Mouse (Mus musculus) gastrocnemius, adult 18-20 months (tissue): ENCODE measurements around the gene Zfp444. TPM values are rescaled to one million over a fixed set of nuclear protein-coding genes. Genes with fewer than 3 reads are reported as not detected.
"Not testable (repeated sequence)": the region's sequence is repeated elsewhere in the genome, so short reads cannot be mapped to it uniquely, and the experiment has no call there.

Experiments
- DNase-seq: peaks from one replicate; pipeline ENCODE4 v3.0.0; 2021; ENCODE audit warnings: low spot score
- total RNA-seq, 2 experiments: library from RNA; stranded (reverse); gene quantifications; 2 replicates each; pipeline ENCODE4 v1.2.3; 2021

Zfp444 gene
- total RNA-seq, 2 experiments from 2014 or later = 6.3 to 10.0 TPM

DNA sequence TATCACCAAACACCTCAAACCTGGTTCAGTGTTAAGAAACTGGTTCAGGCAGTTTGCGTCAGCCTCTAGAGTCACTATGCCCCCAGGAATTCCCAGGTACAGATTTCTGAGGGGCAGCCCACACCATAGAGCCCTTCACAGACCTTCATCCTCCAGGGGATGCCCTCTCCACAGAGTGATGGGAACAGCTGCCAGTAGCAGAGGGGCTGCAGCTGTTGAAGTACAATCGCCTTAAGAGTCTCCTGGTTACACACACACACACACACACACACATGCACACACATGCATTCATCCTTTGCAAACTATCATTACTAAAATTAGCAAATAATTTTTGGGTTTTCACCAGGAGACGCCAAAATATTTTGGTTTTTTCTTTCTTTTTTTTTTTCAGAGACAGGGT lies 12.4 kb upstream of the Zfp444 start:
- no peak for DNase-seq

DNA sequence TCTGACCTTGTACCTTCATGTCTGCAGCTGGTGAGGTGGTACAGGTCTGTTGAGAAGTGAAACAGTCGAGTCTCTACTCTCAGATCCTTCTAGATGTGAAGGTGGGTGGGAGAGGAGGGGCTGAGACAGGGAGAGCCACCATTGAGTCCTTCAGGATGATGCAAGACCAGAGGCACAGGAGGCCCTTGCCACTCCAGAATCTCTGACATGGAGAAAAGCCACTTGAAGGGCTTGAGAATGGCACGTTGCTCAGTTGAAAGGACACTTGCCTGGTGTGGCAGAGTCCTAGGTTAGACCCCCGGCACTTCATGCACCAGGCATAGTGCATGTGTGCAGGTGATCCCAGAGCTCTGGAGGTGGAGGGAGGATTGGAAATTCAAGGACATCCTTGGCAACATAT lies 10.5 kb upstream of the Zfp444 start:
- DNase-seq = no peak

DNA sequence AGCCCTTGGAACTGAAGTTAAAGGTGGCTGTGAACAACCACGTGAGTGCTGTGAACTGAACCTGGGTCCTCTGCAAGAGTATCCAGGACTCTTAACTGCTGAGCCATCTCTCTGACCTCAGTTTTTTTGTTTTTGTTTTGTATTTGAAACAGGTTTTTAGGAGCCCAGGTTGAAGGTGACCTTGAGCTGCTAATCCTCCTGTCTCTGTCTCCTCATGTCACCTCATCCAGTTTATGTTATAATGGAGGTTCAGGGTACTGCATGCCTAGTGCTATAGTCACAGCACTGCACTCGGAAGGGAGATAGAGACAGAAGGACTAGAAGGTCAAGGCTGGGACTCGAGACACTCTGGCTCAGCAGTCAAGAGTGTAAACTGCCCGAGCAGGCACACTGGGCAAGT lies 9.9 kb upstream of the Zfp444 start:
- no peak for DNase-seq

DNA sequence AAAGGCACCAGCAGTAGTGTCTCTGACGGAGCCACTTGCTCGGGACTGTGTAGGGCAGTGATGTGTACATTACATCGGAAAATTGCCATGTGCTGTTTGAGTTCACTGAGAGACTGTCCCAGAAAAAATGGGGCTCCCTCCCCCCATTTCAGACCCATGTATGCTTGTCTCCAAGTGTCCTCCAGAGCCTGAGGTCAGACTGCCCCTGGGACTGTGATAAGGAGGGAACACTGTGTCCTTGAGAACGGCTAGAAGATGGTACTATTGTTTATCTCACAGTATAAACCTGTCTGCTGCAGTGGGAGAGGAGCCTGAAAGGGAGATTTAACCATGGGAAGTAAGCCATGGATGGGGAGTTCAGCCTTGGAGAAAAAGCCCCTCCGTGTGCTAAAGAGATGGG lies 7.4 kb upstream of the Zfp444 start:
- no peak for DNase-seq

DNA sequence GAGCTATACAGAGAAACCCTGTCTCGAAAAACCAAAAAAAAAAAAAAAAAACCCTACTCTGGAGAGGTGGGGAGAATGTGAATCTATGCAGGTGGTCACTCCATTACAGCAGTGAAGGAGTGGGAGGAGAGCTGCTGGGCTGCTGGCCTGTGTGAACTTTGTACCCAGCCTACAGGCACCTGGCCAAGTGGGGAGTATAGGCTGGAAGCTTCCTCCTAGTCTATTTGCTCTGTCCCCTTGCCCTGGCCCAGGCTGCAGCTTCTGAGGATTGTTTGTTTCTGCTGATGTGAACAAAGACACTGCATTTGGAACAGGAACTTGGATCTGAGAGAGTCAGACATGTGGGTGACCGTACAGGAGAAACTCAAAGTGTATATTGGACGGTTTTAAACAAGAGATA lies 2.6 kb upstream of the Zfp444 start:
- DNase-seq = no peak

DNA sequence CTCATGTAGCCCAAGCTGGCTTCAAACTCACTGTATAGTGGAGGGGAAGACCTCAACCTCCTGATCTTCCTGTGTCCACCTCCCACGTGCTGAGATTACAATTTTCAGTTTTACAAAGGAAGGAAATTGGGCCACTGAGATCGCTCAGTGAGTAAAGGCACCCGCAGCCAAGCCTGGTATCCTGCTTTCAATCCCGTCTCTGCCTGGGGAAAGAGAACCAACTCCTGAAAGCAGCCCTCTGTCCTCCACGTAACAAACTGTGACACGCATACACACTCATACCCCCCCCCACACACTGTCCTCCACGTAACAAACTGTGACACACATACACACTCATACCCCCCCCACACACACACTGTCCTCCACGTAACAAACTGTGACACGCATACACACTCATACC lies 1.6 kb upstream of the Zfp444 start:
- no peak for DNase-seq

DNA sequence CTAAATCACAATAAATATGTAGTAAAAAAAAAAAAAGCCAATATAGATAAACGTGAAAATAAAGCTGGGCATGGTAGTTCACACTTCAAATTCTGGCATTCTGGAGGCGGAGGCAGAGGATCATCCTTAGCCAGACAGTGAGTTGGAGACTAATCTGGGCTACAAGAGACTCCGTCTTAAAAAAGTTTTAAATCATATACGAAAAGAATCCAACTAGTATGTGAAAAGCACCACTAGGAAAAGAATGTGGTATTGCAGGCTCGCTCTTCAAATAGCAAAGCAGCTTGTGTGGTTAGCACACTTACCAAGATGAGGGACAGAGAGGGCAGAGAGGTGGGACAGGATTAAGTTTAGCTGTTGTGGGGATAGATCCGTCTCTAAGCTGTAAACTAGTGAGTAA lies 1.2 kb upstream of the Zfp444 start:
- DNase-seq = no peak

DNA sequence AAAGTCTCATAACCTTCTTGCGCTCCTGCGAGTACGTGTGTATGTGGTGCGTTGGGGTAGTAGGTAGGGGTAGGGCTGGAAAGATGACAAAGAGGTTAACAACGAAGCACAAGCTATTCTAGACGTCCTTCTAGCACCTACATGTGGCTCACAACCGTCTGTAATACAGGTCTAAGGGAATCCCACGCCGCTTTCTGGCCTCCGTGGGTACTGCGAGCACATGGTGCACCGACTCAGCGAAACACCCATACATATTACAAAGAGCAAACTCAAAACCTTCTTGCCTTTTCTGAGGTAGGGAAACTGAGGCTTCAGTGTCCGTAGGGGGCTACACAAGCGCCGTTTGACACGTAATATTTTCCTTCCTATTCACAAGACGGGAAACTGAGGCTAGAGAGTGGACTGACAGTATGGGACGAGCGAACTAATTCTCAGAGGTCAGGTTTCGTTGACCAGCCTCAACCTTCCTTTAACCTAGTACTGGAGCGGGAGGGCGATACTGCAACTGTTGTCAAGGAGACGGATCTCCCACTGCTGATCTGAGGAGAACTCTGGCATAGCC lies 501 bp upstream of the Zfp444 start:
- peak; percentile 56 for DNase-seq

DNA sequence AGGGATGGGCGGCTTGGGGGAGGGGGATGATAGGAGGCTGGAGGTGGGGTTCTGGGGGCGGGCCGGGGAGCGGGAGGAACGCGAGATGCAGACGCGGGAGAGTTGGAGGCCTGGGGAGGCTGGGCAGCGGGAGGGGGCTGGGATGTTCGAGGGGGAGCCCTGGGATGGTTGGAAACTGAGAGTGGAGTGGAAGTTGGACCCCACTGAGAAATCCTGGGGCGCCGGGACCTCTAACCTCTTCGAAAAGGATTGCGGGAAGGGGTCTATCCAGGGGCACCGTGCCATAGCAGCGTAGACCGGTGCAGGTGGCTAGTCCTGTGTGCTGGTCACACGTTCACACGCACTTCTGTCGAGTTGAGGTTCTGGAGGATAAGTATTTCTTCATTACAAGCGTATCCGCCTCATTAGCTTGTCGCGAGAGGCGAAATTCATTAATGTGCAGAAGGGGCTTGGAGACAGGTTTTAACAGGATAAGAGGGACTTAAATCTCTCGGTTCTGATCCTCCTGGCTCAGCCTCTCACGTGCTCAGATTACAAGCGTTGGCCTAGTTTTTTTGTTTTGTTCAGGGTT lies 733 bp downstream of the Zfp444 start:
- DNase-seq = no peak

DNA sequence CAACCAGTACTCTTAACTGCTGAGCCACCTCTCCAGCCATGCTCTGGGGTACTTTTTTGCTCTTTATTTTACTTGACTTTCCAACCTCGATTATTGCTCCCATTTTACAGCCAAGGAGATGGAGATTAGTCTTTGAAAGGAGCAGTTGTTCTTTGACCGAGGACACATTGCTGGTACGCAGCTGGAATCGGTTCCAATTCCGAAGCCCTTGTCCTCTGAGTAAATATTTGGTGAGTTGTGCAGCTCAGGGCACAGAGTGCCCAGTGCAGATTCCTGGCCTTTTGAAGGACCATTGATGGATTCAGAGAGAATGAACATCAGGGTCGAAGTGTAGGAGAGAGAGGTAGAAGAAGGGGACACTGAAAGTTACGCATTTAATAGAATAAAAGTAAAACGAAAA lies 1.8 kb downstream of the Zfp444 start:
- DNase-seq = no peak

DNA sequence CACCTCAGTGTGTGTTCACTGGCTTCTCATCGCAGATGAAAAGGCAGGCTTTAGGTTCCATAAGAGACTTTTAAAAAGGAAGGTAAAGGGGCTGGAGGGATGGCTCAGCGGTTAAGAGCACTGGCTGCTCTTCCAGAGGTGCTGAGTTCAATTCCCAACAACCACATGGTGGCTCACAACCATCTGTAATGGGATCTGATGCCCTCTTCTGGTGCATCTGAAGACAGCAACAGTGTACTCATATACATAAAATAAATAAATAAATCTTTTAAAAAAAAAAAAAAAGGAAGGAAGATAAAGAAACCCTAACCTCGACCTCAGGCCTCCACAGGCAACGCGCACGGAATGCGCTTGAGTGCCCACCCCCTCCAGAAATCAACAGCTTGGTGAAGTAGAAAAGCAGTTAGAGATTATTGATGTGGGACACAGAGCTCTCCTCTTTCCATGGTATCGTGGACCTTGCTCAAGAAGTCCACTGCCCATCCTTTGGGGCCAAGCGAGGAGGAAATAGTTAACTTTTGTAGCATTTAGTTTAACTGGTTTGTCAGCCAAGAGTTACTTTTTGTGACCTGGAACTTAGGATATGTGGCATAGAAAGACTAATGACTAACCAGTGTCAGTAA lies 2.5 kb downstream of the Zfp444 start:
- DNase-seq = not testable (repeated sequence)

DNA sequence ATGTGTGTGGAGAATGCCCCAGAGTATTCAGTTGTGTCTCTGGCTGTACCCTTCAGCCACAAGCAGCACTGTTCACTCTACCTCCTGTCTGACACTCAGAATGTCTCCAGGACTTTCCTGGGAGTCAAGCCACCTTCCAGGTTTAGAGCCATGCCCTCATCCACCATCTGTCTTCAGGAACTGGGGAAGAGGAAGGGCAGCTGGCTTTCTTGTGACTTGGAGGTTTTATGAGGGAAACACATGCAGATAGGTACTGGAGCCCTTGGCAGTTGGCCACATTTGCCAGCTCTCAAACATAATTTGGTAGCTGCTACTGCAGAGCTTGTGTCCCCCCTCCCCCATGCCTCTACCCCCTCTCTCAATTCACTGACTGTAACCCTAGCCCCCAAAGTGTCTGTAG lies 7.0 kb downstream of the Zfp444 start:
- no peak for DNase-seq

DNA sequence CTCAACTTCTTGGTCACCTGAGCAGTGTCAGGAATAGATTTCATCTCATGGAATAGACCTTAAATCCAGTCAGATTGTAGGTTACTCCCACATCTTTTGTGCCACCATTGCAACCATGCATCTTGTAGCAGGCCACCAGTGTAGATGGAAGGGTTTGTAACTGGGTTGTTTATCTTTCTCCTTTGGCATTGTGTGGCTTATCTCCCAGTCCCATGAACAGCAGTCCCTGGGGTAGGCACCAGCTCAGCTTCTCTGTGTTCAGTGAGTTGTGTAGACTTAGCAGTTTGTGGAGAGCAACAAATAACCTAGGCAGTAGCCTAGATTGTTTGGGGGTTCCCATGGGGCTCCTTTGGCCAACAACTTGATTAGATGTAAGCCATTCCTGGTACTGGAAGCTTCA lies 10.9 kb downstream of the Zfp444 start:
- no peak for DNase-seq

DNA sequence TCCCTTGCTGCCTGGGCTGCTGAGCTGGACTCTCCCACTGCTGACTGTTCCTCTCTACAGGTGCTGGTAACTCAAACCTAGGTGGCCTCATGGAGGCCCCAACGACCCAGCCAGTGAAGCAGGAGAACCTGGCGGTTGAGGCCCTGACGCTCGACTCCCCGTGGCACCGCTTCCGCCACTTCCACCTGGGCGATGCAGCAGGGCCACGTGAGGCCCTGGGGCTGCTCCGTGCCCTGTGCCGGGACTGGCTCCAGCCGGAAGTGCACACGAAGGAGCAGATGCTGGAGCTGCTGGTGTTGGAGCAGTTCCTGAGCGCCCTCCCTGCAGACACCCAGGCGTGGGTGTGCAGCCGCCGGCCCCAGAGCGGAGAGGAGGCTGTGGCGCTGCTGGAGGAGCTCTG lies 11.8 kb downstream of the Zfp444 start:
- DNase-seq = no peak

DNA sequence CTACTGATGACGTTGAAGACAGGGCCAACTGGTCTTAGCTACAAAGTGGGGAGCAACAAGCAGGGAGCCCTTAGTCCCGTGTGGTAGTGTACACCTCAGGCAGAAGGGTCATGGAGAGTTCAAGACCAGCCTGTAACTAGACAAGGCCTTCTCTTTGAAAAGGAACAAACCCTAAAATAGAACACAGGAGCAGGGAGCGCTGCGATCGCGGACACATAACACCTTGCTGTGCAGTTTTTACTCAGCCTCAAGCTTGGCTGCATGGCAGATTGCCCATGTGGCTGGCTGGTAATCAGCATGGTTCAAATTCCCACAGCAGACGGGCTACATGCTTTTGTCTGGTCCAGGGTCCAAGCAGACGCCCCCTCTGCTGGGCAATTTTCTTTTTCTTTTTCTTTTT lies 12.5 kb downstream of the Zfp444 start:
- DNase-seq = peak; percentile 43

DNA sequence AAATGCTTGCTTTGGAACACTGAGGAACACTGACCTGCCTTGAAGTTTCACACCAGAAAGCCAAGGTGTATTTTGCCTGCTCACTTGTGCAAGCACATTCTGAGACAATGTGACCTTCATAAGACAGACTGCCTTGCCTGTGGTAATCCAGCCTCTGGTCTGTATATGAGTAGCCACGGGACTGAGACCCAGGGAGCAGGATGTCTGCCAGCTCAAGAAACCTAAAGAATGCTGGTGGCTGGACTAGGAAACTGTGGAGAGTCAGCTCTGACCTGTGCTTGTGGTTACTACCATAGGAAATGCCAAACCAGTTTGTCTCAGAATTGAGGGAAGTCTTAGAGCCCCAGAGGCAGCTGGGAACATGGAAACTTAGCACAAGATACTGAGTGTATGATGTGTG lies 13.4 kb downstream of the Zfp444 start:
- no peak for DNase-seq

DNA sequence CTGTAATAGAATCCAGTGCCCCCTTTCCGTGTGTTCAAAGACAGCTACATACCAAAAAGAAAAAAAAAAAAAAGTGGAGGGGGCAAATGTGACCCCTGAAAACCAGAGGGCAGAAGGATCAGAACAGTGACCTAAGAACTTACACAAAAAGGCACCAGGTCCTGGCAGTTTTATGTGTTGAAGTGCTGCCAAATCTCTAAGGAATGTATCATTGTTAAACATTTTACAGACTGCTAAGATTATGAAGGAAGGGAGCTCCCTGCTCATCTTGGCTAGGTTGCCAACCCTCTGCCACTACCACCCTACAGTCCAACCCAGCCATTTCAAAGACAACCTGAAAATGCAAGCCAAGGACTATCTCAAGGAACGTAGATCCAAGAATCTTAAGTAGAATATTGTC lies 14.2 kb downstream of the Zfp444 start:
- no peak for DNase-seq

DNA sequence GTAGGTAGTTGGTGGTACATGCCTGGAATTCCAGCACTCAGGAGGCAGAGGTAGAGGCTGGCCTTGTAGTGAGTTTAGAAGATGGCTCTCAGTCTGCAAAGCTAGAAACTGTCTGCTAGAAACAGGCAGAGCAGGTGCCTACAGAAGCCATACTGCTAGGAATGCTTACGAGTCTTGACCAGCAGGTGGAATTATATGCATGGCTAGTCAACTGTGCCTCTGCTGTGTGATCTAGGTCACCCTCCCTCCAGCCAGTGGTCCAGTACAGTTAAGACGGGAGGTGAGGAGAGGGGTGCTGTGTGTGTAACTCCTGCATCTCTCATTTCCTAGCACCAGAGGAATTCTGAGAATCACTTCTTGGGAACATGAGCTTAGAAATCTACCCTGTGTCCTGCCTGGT lies 14.7 kb downstream of the Zfp444 start:
- no peak for DNase-seq

DNA sequence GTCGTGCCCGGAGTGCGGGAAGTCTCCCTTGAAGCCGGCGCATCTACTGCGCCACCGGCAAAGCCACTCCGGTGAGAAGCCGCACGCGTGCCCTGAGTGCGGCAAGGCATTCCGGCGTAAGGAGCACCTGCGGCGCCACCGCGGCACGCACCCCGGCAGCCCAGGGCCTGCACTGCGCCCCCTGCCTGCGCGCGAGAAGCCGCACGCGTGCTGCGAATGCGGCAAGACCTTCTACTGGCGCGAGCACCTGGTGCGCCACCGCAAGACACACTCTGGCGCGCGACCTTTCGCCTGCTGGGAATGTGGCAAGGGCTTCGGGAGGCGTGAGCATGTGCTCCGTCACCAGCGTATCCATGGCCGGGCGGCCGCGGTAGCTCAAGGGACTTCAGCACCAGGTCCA lies 17.5 kb downstream of the Zfp444 start:
- no peak for DNase-seq

DNA sequence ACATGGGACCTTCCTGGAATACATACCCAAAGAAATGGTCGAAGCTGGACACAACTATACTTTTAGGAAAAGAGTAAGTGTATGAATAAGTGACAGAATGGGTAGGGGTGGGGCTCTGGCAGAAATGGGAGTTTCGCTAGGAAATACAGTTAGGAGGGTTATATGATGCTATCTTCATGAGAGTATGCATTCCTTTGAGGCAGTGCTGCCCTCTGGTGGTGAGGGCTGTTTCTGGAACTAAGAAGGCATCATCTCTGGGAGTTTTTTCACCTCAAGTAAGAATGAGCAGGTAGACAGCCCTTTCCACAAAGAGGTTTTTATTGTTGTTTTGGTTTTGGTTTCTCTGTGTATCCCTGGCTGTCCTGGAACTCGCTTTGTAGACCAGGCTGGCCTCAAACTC lies 19.4 kb downstream of the Zfp444 start:
- DNase-seq = peak; percentile 72

DNA sequence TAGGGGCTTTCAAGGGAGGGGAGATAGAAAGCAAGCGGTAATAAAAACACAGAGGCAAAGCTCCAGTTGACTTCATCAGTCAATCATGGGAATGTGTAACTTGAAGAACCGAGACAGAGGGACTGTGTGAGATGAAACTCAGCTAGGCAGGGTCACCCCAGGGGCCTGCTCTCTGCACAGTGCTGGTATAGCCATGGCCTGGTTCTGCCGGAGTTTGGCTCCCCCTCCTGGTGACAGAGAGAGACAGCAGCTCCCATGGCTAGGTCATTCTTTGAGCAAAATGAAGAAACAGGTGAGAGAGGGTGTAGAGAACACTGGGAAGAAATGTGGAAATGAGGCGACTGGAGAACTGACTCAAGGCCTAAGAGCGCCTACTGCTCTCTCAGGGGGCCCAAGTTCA lies 22.1 kb downstream of the Zfp444 start:
- peak; percentile 53 for DNase-seq

DNA sequence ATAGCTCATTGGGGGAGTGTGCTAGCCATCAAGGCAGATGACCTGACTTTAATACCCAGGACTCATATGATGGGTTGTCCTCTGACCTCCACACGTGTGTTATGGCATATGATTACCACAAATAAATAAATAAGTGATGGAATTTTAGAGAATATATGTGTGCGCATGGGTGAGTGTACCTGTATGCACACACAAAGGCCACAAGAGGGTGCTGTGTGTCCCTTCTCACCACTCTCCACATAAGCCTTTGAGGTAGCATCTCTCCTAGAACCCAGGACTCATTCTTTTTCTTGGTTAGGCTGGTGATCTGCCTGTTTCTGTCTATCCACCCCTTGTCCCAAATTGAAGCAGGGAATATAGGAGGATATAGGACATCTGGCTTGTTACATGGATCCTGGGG lies 23.8 kb downstream of the Zfp444 start:
- no peak for DNase-seq

DNA sequence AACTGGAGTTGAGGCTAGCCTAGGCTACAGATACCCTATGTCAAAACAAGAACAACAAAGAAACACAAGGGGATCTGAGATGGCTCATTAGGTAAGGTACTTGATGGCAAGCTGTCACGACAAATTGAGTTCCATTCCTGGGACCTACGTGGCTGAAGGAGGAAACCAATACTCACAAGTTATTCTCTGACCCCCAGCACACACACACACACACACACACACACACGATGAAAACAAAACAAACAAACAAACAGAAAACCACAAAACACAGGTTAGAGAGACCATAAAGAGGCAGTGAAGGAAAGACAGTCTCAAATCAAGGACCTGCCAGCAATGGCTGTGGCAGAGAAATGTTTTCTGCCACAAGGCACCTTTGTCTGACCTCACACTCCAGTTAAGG lies 24.8 kb downstream of the Zfp444 start, which contains the start of gene Galp:
TSS of gene Galp (plus strand) at position 301 of the 400 bp plus-strand sequence.
- DNase-seq = no peak

DNA sequence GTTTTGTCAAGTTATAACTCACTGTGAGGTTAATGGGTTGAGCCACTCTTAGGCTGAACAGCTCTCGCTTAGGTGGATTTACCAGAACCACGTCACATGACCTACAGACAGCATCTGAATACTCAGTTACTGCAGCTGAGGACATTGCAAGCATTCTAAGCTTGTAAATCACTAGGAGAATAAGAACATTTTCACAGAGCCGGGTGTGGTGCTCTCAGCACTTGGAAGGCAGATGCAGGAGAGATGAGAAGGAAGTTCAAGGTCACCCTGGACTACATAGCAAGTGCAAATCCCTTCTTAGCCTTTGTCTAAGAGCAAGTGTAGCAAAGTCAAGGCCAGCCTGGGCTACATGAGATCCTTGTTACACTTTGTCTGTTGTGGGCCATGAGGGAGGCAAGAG lies 32.2 kb downstream of the Zfp444 start:
- DNase-seq = no peak
